ENCODE assay signal across 16 mouse cellular contexts in genomic region chr2:158918312-158918711, GRCm38 (mm10).
"Had no signal": no experiment of that assay in that cellular context is flagged by ENCODE, and none has a peak within 500 bp of the region (broad histone marks: within the 10 kb centered on the region; RNA-seq: fewer than 3 reads in every experiment).

No protein-coding gene starts in this region.

- H3K4me3 ChIP-seq: lung, embryonic 15.5 days; megakaryocyte, embryonic 14.5 days; midbrain, embryonic 13.5 days; midbrain, embryonic 15.5 days; neural tube, embryonic 12.5 days; stomach, embryonic 15.5 days had no signal

- DNase-seq: liver, postnatal 0 days; lung, adult 2 months; lung, postnatal 14 days; lung, postnatal 36 days; right cerebral cortex, postnatal 25 days; thymus, adult 2 months; thymus, postnatal 25 days; thymus, postnatal 4 days had no signal

- H3K27ac ChIP-seq: lung, embryonic 15.5 days; macrophage; midbrain, embryonic 13.5 days; midbrain, embryonic 15.5 days; neural tube, embryonic 12.5 days; stomach, embryonic 15.5 days; stomach, postnatal 0 days had no signal
